Mouse (Mus musculus) CD4-positive helper T cell, adult 2 months (primary cell): ENCODE results near the gene Gm47985.
A peak's percentile ranks its signal among the peaks of the same experiment; 100 is the strongest.
"Not testable (repeated sequence)": the region's sequence is repeated elsewhere in the genome, so short reads cannot be mapped to it uniquely, and the experiment has no call there.

ENCODE experiments used
- DNase-seq: peaks from one replicate; pipeline ENCODE4 v3.0.0-alpha.2; 2012; ENCODE audit warnings: low read depth, missing footprints, low spot score

The Gm47985 gene

DNA sequence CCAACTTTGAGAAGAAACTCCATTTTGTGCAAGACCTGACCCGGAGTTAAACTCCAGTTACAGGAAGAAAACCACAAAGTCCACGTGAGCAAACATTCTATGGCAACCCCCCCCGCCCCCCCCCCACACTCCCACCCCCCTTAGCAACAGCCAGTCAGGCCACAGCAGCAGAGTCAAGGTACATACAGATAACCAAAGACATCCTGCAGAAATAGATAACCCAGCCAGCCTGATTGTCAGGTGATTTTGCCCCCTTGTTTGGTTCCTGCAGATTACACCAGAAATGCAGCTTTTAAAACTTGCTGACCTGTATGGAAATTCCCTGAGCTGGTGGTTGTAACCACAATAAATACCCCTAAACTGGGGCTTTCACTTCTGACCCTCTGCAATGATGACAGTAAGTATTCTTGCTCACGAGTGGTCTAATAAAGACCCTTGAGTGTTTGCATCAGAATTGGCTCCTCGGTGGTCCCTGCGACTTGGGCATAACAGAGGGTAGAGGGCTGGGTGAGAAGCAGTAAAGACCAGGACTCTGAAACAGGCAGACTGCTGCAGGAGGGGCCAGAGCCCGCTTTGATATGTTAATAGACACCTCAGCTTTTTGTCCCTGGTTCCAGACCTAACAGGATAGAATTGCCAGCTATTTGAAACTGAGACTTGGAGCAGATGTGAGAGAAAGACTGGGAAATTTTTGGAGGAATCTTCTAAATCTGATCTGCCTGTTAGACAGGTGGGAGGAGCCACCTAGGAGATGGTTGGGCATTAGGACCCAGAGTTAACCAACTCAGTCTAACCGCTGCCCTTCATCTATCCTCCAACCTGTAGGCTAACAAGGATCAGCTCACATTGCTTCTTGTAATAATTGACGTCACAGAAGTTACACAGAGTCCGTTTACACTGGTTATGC lies 5.1 kb upstream of the Gm47985 start:
- peak; percentile 67 for DNase-seq

DNA sequence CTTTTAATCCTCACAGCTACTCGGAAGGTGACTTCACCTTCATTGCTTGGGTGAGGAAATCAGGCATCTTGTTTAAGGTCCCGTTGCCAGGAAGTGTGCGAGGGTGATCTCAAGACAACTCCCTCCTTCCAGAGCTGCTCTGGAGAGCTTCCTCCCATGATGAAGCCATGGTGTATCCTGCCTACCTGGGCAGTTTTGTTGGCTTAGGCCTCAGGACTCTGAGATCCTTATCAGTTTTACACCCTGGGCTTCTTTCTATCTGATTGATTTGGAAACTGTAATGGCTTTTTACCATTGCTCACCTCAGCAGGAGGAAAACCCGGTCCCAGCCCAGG lies 4.4 kb upstream of the Gm47985 start:
- DNase-seq: peak; percentile 83

DNA sequence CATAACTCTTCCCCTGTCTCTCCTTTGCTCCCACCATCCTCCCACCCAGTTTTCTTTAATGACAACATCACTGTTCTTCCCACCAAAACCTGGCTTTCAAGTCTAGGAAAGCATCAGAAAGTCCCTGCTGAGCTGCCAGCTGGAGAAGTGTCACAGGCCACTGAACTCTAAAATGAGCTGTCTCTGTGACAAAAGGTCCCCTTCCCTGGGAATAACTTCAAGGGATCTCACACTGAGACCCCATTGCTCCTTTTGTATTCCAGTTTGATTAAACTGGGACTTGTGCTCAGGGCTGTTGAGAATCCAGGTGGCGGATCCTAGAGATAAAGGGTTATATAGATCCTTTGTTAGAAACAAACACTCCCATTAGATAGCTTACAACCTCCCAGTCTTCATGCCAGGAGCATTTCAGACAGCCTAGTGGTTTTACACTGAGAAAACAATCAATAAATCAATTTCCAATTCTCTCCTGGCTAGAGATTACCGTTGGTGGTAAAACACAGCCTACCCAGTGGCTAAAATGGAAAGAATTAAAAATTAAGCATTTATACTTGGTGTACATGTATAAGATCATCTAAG lies 3.7 kb upstream of the Gm47985 start:
- DNase-seq: no peak

DNA sequence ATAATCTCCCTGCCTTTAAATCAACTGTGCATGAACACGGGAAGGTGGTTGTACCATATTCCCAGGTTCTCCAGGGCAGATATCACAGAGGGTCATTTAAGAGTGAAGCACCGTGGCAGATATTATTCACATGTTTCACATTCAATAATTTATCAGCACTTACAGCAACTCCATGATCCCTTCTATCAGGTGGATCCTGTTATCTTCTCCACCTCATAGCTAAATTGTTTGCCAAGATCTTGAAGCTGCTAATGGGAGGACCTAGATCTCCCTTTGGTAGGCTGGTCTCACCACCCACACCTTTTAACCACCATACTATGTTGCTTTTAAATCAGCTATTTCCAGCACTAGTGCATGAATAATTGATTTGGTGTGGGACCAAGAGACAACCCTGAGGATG lies 2.2 kb upstream of the Gm47985 start:
- no peak for DNase-seq

DNA sequence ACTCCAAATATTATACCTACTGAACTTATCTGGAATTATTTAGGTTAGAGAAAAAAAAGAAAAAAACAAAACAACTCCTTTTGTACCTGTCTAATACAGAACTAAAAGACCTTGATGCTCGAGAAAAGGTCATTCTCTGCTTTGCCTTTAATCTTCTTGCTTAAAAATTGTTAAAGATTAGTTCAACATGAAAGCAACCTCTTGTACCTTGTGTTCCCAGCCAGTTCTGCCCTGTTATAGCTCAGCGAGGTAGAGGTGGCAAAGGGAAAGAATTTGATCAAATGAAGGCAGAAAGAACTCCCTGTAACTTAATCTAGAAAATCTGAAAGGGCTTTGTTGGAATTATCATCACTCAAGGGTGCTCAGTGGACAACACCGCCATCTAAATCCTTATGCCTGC lies 3.8 kb downstream of the Gm47985 start:
- DNase-seq: not testable (repeated sequence)

DNA sequence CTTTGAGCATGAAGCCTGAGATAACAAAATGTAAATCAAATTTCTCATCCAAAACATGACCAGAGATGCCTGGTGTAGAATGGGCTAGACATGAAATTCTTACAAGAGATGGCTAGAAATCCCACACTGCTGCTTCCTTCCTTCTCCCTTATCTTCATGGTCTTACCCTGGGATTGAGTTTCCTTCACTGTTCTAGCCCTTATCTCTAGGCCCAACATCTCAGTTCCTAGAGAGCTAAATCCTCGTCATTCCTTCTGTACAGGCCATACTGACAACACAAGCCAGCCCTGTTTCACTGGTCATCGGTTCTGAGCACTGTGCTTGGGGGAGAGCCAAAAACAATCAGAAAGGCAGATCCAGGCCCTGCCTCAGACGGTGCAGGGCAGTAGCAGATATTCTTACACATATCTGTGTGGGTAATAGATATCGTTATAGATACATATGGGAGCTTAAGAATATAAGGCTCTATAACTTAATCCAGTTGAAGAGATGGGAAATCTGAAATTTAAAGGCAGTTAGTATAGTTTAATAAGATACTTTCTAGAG lies 4.6 kb downstream of the Gm47985 start:
- not testable (repeated sequence) for DNase-seq

DNA sequence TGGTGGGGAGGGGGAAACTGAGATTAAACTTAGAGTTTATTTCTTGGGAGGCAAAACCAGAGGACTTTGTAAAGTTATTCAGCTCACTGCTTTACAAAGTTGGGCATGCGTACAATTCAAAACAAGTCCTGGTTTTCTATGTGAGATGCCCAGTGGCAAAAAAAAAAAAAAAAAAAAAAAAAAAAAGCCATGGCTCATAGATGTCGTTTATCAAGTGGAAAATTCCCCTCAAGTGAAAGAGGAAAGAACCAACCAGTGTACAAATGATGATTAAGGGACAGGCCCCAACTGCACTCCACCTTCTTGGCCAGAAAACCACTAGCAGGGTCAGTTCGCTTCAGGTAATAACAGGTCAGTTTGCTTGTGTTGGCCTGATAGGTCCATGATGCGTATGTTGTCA lies 6.1 kb downstream of the Gm47985 start:
- no peak for DNase-seq

DNA sequence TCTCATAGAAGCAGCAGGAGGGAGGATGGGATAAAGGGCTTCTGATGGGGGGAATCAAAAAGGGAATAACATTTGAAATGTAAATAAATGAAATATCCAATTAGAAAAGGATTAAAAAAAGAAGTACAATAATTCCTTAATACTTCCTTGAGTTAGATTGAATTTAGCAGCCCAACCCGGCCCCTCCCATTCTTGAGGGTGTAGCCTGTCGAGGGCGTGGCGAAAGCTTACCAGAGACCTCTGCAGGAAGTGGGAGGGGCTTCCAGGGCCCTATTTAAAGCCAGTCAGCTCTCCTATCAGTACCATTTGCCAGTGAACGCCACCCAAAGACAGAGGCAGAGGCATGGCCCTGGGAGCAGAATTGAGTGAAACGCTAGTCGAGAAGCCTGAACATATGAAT lies 9.7 kb downstream of the Gm47985 start, which contains the start of gene Gm8947:
Gene Gm8947, plus strand, starts transcription at position 302 of the 400 bp plus-strand sequence.
- not testable (repeated sequence) for DNase-seq

DNA sequence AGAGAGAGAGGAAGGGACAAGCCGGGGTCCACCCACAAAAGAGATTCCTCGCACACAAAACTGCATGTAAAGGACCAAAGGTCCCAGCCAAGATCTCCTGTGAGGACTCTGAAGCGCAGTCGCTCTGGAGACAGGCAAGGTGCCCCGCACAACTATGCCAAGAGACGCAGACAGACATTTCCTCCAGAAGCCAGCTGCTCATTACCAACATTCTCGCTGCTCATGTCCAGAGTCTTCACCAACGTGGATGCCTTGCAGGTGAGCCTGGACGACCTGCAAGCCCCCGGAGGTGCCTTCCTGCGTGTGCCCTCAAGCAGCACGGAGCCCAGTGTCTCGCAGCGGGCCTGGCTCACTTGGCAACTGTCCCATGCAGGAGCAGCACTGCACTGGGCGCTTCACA lies 10.4 kb downstream of the Gm47985 start:
- DNase-seq: not testable (repeated sequence)

DNA sequence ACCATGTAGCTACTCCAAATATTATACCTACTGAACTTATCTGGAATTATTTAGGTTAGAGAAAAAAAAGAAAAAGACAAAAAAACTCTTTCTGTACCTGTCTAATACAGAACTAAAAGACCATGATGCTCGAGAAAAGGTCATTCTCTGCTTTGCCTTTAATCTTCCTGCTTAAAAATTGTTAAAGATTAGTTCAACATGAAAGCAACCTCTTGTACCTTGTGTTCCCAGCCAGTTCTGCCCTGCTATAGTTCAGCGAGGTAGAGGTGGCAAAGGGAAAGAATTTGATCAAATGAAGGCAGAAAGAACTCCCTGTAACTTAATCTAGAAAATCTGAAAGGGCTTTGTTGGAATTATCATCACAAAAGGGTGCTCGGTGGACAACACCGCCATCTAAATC lies 13.6 kb downstream of the Gm47985 start:
- DNase-seq: not testable (repeated sequence)

DNA sequence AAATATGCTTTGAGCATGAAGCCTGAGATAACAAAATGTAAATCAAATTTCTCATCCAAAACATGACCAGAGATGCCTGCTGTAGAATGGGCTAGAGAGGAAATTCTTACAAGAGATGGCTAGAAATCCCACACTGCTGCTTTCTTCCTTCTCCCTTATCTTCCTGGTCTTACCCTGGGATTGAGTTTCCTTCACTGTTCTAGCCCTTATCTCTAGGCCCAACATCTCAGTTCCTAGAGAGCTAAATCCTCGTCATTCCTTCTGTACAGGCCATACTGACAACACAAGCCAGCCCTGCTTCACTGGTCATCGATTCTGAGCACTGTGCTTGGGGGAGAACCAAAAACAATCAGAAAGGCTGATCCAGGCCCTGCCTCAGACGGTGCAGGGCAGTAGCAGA lies 14.4 kb downstream of the Gm47985 start:
- DNase-seq: not testable (repeated sequence)

DNA sequence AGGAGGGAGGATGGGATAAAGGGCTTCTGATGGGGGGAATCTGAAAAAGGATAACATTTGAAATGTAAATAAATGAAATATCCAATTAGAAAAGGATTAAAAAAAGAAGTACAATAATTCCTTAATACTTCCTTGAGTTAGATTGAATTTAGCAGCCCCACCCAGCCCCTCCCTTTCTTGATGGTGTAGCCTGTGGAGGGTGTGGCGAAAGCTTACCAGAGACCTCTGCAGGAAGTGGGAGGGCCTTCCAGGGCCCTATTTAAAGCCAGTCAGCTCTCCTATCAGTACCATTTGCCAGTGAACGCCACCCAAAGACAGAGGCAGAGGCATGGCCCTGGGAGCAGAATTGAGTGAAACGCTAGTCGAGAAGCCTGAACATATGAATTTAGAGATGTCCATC lies 15.8 kb downstream of the Gm47985 start, which contains the start of gene Gm47995:
Gene Gm47995, plus strand, starts transcription at position 329 of the 400 bp plus-strand sequence.
- not testable (repeated sequence) for DNase-seq

DNA sequence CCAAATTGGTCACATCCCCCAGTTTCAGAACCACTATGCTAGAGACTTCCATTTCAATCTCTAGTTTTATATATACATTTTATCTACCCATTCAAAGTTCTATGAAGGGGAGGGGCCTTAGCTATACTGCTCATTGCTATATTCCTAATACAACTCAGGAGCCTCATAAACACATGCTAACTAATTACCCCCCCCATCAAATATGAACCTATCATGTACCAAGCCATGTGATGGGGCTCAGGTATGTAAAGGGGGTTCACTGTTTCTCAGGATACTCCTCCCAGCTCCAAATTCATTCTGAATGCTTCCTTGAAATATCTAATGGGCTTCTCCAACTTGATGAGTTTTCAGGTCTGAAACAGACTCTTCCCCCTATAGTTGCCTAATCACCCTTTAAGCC lies 18.3 kb downstream of the Gm47985 start:
- not testable (repeated sequence) for DNase-seq

DNA sequence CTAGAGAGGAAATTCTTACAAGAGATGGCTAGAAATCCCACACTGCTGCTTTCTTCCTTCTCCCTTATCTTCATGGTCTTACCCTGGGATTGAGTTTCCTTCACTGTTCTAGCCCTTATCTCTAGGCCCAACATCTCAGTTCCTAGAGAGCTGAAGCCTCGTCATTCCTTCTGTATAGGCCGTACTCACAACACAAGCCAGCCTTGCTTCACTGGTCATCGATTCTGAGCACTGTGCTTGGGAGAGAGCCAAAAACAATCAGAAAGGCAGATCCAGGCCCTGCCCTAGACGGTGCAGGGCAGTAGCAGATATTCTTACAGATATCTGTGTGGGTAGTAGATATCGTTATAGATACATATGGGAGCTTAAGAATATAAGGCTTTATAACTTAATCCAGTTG lies 20.4 kb downstream of the Gm47985 start:
- not testable (repeated sequence) for DNase-seq

DNA sequence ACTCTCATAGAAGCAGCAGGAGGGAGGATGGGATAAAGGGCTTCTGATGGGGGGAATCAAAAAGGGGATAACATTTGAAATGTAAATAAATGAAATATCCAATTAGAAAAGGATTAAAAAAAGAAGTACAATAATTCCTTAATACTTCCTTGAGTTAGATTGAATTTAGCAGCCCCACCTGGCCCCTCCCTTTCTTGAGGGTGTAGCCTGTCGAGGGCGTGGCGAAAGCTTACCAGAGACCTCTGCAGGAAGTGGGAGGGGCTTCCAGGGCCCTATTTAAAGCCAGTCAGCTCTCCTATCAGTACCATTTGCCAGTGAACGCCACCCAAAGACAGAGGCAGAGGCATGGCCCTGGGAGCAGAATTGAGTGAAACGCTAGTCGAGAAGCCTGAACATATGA lies 21.5 kb downstream of the Gm47985 start, which contains the start of gene 3110040M04Rik:
Gene 3110040M04Rik, plus strand, starts transcription at position 304 of the 400 bp plus-strand sequence.
- not testable (repeated sequence) for DNase-seq

DNA sequence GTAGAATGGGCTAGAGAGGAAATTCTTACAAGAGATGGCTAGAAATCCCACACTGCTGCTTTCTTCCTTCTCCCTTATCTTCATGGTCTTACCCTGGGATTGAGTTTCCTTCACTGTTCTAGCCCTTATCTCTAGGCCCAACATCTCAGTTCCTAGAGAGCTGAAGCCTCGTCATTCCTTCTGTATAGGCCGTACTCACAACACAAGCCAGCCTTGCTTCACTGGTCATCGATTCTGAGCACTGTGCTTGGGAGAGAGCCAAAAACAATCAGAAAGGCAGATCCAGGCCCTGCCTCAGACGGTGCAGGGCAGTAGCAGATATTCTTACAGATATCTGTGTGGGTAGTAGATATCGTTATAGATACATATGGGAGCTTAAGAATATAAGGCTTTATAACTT lies 26.2 kb downstream of the Gm47985 start:
- DNase-seq: not testable (repeated sequence)

DNA sequence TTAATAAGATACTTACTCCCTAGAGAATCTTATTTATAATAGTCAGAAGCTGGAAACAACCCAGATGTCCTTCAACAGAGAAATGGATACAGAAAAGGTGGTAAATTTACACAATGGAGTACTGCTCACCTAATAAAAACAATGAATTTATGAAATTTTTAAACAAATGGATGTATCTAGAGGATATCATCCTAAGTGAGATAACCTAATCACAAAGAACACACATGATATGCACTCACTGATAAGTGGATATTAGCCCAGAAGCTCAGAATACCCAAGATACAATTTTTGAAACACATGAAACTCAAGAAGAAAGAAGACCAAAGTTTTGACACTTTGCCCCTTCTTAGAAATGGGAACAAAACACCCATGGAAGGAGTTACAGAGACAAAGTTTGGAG lies 26.6 kb downstream of the Gm47985 start:
- DNase-seq: not testable (repeated sequence)

DNA sequence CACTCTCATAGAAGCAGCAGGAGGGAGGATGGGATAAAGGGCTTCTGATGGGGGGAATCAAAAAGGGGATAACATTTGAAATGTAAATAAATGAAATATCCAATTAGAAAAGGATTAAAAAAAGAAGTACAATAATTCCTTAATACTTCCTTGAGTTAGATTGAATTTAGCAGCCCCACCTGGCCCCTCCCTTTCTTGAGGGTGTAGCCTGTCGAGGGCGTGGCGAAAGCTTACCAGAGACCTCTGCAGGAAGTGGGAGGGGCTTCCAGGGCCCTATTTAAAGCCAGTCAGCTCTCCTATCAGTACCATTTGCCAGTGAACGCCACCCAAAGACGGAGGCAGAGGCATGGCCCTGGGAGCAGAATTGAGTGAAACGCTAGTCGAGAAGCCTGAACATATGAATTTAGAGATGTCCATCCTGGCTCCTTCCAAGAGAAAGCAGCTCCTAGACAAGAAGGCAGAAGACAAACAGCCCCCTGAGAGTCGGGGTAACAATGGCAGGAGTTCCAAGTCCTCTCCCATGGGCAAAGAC lies 27.6 kb downstream of the Gm47985 start, which contains the start of gene Gm47996:
Gene Gm47996, plus strand, starts transcription at position 308 of the 532 bp plus-strand sequence.
- DNase-seq: not testable (repeated sequence)

DNA sequence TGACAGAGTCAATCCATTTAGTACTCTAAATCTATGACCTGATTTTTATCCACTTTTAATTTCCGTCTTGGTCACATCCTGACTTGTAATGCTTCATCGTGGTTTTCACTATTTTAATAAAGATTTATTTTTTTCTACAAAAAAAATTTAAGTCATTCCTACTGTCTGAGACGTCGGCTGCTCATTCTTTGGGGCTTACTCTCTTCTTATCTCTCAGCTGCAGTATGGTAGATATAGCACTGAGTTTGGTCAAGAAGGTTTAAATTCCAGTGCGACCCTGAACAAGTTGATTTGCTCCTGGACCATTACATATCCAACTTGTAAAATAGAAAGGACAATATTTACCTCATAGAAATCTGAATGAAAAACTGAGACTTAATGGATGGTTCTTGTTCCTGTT lies 29.3 kb downstream of the Gm47985 start:
- not testable (repeated sequence) for DNase-seq

DNA sequence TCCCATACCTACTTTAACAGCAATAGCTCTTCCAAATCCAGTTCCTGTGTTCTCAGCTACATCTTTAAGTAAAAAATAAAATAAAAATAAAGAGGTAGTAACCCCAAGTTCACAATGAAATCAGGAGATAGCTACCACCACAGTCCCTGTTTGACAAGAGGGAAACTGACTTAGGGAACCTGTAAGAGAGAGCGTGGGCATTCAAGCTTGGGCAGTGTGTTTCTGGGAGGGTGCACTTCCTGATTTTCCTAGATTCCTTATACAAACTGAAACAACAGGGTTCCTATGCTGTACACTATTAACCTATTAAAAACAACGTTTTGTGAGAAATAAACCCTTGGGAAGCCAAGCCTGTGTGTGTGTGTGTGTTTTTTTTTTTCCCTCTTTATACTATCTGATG lies 32.5 kb downstream of the Gm47985 start:
- DNase-seq: no peak

DNA sequence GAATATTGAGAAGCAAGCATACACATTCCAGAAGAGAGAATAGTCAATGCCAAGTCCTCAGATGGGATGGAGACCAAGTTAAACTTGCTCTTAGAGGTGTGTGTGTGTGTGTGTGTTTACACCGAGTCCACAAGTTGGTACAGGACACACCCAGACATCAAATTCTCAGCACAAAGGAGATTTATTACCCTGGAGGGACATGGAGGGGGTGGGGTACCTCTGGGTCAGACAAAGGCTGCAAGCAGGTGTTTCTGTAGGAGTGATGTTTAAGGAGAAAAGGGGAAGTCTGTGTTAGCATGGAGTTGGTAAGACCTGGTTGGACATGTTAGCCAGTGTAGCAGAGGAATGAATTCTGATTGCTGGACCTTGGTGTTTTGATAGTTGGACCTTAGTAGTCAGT lies 33.6 kb downstream of the Gm47985 start:
- DNase-seq: no peak

DNA sequence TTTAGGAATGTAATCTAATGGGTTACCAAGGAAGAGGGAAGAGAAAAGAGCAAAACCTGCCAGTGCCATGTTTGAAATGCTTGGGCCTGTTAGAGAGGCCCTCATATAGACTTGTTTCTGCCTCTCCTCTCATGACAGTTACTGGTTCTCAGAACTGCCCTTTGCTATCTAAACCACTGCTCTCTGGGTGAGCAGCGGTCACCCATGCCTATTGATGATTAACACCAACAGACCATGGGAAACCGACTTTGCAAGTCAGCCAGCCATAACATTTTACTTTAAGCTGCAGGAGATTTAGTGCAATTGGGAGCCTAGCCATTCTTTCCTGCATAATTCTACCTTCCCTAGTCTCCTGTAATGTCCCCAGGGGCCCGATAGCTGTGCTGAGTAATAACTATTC lies 34.1 kb downstream of the Gm47985 start:
- DNase-seq: no peak
